Mouse (Mus musculus) forebrain, embryonic 13.5 days (tissue): ENCODE results near the gene Axin2. TPM values are rescaled to one million over a fixed set of nuclear protein-coding genes. Genes with fewer than 3 reads are reported as not detected.
"Not testable (repeated sequence)": the region's sequence is repeated elsewhere in the genome, so short reads cannot be mapped to it uniquely, and the experiment has no call there.

Experiments
- ATAC-seq: fragments of 200-750 bp; cut with Nextera tagmentation; 2 replicates; pipeline ENCODE4 v1.8.0; 2017
- H3K27ac ChIP-seq: fragments of 300-500 bp; sonication (generic); 2 replicates; pipeline ENCODE4 v1.5.1; 2015; ENCODE audit warnings: inconsistent platforms, mild to moderate bottlenecking, moderate library complexity
- H3K27me3 ChIP-seq: fragments of 300-500 bp; sonication (generic); 2 replicates; pipeline ENCODE4 v1.6.1; 2015; ENCODE audit warnings: mild to moderate bottlenecking, inconsistent platforms
- H3K36me3 ChIP-seq: fragments of 300-500 bp; sonication (generic); 2 replicates; pipeline ENCODE4 v1.6.1; 2015; ENCODE audit warnings: mild to moderate bottlenecking, inconsistent platforms; ENCODE audit not compliant: poor library complexity, severe bottlenecking
- H3K4me1 ChIP-seq: fragments of 300-500 bp; sonication (generic); 2 replicates; pipeline ENCODE4 v1.6.1; 2015; ENCODE audit warnings: inconsistent platforms
- H3K4me2 ChIP-seq: fragments of 300-500 bp; sonication (generic); 2 replicates; pipeline ENCODE4 v1.6.1; 2015; ENCODE audit warnings: inconsistent platforms, mild to moderate bottlenecking, moderate library complexity
- H3K4me3 ChIP-seq: fragments of 300-500 bp; sonication (generic); 2 replicates; pipeline ENCODE4 v1.5.1; 2015; ENCODE audit warnings: mild to moderate bottlenecking, inconsistent platforms
- H3K9ac ChIP-seq: fragments of 300-500 bp; sonication (generic); 2 replicates; pipeline ENCODE4 v1.6.1; 2015; ENCODE audit warnings: mild to moderate bottlenecking, inconsistent platforms
- H3K9me3 ChIP-seq: fragments of 300-500 bp; sonication (generic); replicated peaks from 2 replicates; pipeline ENCODE4 v1.6.1; 2016; ENCODE audit warnings: inconsistent platforms
- WGBS: fragments of 180-500 bp; shearing (Covaris S2); methylation state at CpG from one replicate; pipeline ENCODE4 v1.1.7; 2015; 5-methylcytosine and 5-hydroxymethylcytosine counted together
- polyA plus RNA-seq: library from polyadenylated mRNA; unstranded; fragments of >200 nt; fragmentation: Nextera tagmentation; extraction: Ambion mirVana; gene quantifications from 2 replicates; pipeline ENCODE4 v1.2.1, GENCODE M21; 2015

Gene Axin2
- polyA plus RNA-seq: 9.6 and 11.4 TPM in 2 replicates

DNA sequence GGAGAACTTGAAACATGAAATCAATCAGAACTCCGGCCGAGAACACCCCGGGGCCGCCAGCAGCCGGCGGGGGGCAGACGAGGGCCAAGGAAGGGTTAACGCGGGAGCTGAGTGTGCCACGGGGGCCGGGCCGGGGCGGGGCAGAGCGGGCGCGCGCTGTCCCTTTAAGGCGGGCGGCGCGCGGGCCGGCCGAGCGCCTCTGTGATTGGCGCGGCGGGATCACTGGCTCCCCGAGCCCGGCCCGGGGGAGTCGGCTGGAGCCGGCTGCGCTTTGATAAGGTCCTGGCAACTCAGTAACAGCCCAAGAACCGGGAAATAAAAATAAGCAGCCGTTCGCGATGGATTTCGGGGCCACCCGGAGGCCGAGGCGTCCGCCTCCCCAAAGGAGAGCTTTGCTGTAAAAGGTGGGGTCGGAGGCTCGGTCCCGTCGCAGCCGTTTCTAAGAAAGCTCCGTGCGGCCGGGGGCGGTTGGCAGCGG is at the start of gene Axin2:
Gene Axin2, plus strand, starts transcription at position 192 of the 478 bp plus-strand sequence.
- H3K4me2 ChIP-seq: peak within 1 kb of the TSS; percentile 86
- no peaks in the 10 kb centered on the region; the same call in 1 of the 2 replicates for H3K9me3 ChIP-seq
- no peaks in the 10 kb centered on the region for H3K27me3 ChIP-seq
- H3K36me3 ChIP-seq: peaks cover 4% of the 10 kb centered on the region; the same call in 1 of the 2 replicates
- H3K4me3 ChIP-seq: peak within 1 kb of the TSS; percentile 93
- WGBS: under 1% methylated on average over 51 of the region's 53 CpGs
- peak; percentile 93 for ATAC-seq
- peak within 1 kb of the TSS; percentile 95 for H3K9ac ChIP-seq
- H3K27ac ChIP-seq: peak within 1 kb of the TSS; percentile 100
- peaks cover 44% of the 10 kb centered on the region for H3K4me1 ChIP-seq

DNA sequence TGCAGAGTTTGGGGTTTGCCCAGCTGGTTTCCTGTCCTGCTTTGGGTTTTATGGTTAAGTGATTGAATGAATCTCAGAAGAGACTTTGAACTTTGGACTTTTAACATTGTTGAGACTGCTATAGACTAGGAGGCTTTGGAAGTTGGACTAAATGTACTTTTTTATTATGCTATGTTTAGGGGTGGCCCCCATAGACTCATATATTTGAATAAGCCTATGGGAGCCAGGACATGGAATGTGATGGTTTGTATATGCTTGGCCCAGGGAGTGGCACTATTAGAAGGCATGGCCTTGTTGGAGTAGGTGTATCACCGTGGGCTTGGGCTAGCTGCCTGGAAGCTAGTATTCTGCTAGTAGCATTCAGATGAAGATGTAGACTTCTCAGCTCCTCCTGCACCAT is 48.9 kb upstream of the Axin2 start:
- WGBS: 100% methylated on average over 1 of the region's 1 CpGs
- not testable (repeated sequence) for H3K36me3 ChIP-seq

DNA sequence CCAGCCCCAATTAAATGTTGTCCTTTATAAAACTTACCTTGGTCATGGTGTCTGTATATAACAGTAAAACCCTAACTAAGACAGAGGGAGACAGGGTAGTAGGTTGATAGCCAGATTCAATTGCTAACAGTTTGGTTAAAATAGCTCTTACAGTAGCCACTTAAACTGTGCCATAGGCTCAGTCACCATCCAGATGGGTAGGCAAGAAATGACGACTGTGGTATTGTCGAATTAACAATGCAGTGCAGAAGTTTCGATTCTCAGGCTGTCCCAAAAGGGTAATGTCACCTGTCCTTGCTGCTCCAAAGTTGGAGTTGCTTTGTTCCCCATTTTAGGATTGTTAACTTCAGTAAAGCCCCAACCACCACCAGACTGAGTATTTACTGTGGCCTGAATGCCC is 48.4 kb upstream of the Axin2 start:
- no peaks in the 10 kb centered on the region for H3K4me1 ChIP-seq

More for the DNA sequence above, 48.9 kb upstream of the Axin2 start:
- not testable (repeated sequence) for H3K9ac ChIP-seq, H3K4me2 ChIP-seq, H3K9me3 ChIP-seq, H3K27ac ChIP-seq, H3K4me3 ChIP-seq, H3K27me3 ChIP-seq, ATAC-seq, H3K4me1 ChIP-seq

DNA sequence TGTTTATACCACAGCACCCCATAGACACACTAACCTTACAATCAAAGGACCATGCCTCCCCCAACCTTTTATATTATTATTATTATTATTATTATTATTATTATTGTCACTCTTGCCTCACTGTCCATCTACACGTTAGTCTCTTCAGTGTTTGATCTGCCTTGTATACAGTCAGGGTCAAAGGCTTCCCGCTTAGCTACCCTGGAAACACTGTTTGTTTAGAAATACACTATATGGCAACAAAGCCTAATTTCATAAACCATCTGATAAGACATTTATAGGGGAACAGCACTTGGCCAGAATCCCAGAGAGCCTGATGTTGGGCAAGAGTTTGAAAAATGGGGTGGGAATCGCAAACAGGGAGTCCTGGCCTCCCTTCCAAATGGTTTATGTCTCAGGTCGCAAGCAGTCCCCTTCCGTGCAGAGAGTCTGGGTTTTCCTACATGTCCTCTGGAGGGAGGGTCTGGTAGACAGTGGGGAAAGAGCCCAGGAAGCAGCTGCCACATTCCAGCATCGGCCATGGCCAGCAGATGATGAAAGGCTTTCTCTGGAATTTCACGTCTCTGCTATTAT is 43.4 kb upstream of the Axin2 start:
- Histone ChIP-seq H3K36me3 (no peaks in the 10 kb centered on the region), H3K9ac (no peak overlapping the region), H3K4me3 (no peak overlapping the region), H3K9me3 (no peaks in the 10 kb centered on the region), H3K4me1 (no peaks in the 10 kb centered on the region), H3K27me3 (no peaks in the 10 kb centered on the region), H3K27ac (no peak overlapping the region), H3K4me2 (no peak overlapping the region)
- 89% methylated on average over 7 of the region's 7 CpGs for WGBS
- no peak for ATAC-seq

More for the DNA sequence above, 48.4 kb upstream of the Axin2 start:
- ATAC-seq: no peak
- no peaks in the 10 kb centered on the region for H3K9me3 ChIP-seq
- no peak overlapping the region for H3K27ac ChIP-seq
- H3K4me3 ChIP-seq: no peak overlapping the region
- H3K27me3 ChIP-seq: no peaks in the 10 kb centered on the region
- no peak overlapping the region for H3K9ac ChIP-seq
- WGBS: 89% methylated on average over 3 of the region's 3 CpGs
- H3K36me3 ChIP-seq: no peaks in the 10 kb centered on the region
- no peak overlapping the region for H3K4me2 ChIP-seq

DNA sequence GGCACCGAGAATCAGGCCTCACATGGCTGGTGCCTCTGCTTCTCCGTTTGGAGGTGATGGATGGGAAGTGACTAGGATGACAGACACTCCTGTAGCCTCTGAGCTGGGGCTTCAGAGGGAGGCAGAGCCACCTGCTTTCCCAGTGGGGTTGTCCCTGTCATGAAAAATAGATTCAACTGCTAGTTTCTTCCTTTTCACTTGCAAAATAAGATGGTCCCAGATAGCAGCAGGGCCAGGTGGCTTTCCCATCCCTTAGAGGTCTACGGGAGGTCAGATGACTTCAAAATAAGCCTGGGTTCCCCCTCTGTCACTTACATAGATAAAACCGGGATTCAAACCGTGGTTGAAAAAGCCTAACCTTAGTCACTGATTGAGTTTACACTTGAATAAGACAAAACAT is 42.6 kb upstream of the Axin2 start:
- H3K27me3 ChIP-seq: no peaks in the 10 kb centered on the region
- no peaks in the 10 kb centered on the region for H3K9me3 ChIP-seq
- H3K27ac ChIP-seq: no peak overlapping the region
- no peaks in the 10 kb centered on the region for H3K4me1 ChIP-seq
- no peak overlapping the region for H3K4me3 ChIP-seq
- H3K4me2 ChIP-seq: no peak overlapping the region
- H3K36me3 ChIP-seq: no peaks in the 10 kb centered on the region
- H3K9ac ChIP-seq: no peak overlapping the region
- ATAC-seq: no peak
- whole genome bisulfite sequencing: 85% methylated on average over 5 of the region's 5 CpGs

DNA sequence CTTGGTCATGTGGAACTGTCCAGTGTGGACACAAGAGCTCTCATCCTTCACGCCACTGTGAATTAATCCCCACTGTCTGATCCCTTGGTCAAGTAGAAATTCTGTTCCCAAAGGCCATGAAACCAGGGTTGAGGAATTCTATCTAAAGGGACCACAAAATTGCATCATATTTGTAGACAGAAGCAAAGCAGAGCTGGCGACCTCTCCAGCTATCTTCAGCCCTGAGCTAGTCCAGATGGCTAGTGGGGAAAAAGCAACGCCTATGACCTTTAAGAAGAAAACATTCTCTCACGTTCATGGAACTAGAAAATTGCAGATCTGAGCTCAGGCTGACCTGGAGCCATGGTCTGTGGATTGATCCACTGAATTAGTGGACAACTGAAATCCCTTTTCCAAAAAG is 39.6 kb upstream of the Axin2 start:
- no peak for ATAC-seq
- no peak overlapping the region for H3K27ac ChIP-seq
- H3K4me2 ChIP-seq: no peak overlapping the region
- H3K27me3 ChIP-seq: no peaks in the 10 kb centered on the region
- no peak overlapping the region for H3K4me3 ChIP-seq
- WGBS: 85% methylated on average over 4 of the region's 4 CpGs
- H3K9ac ChIP-seq: no peak overlapping the region
- H3K4me1 ChIP-seq: peaks cover 3% of the 10 kb centered on the region; the same call in 1 of the 2 replicates
- H3K36me3 ChIP-seq: no peaks in the 10 kb centered on the region
- H3K9me3 ChIP-seq: no peaks in the 10 kb centered on the region

DNA sequence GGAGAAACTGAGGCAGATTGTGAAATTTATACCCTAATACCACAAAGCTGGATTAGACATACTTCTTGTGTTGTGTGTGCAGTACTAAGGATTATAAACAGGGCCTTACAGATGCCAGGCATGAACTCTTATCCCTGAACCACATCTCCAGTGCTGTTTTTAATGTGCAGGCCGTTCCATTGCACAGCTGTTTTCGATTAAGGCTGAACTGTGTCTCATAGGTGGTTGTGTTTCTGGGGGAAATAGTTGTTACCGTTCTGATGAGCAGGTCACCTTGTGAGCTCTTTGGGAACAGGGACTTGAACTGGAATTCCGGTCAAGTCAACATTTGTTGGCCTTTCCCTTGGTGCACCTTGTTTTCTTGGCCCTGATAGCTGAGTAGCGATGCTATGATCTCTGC is 38.5 kb upstream of the Axin2 start:
- no peak overlapping the region for H3K4me2 ChIP-seq
- no peak for ATAC-seq
- H3K9me3 ChIP-seq: no peaks in the 10 kb centered on the region
- 97% methylated on average over 5 of the region's 5 CpGs for WGBS
- H3K9ac ChIP-seq: no peak overlapping the region
- peaks cover 8% of the 10 kb centered on the region; the same call in 1 of the 2 replicates for H3K4me1 ChIP-seq
- H3K27ac ChIP-seq: no peak overlapping the region
- H3K4me3 ChIP-seq: no peak overlapping the region
- no peaks in the 10 kb centered on the region for H3K36me3 ChIP-seq
- H3K27me3 ChIP-seq: no peaks in the 10 kb centered on the region

DNA sequence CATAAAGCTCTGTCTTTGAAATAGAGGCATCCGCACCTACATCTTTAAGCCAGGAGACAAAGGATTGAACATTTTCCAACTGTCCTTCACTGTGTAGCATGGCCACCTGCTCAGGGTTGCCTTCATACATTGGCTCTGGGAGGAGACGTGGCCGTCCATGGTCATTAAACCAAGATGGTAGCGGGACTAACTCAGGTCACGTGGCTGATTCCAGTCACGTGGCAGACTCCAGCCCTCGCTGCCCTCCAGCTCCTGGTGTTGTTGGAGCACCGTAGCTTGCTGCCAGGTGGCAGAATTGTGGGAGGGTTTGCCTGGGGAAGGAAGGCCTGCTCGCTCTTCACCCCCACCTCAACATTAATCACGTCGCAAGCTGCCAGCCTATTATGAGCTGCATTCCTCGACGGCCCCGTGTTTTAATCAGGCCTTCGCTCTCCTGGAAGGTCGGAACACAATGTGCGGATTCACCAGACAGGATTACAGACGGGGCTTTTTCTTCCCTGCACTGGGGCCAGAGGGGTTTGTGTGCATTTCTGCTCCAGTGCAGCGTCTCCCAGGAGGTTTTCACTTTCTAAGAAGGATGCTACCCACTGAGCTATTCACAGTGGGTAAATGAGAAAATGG is 34.8 kb upstream of the Axin2 start:
- Histone ChIP-seq H3K27me3 (0 out of 2 replicates have a peak, but pooled peaks cover 3% of the 10 kb centered on the region), H3K9ac (no peak overlapping the region), H3K4me1 (peaks cover 12% of the 10 kb centered on the region), H3K9me3 (no peaks in the 10 kb centered on the region), H3K4me2 (no peak overlapping the region), H3K4me3 (no peak overlapping the region), H3K27ac (no peak overlapping the region), H3K36me3 (no peaks in the 10 kb centered on the region)
- 17% methylated on average over 19 of the region's 19 CpGs for WGBS
- ATAC-seq: no peak; the same call in 1 of the 2 replicates

DNA sequence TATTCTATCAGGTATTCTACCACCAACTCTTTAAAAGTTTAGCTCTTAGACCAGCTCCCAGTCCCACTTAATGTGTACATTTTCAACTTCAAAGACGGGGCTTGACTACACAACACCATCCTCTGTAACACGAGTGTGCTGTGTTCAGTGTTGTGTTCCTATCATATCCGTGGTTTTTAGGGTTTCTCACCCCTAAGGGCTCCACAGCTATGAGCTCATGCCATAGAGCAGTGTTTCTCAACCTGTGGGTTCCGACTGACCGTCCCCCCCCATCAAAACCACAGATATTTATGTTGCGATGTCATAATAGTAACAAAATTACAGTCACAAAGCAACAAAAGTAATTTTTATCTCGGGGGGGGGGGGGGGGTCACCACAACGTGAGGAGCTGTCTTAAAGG is 34.1 kb upstream of the Axin2 start:
- H3K27ac ChIP-seq: no peak overlapping the region
- no peak overlapping the region for H3K9ac ChIP-seq
- H3K4me1 ChIP-seq: peaks cover 16% of the 10 kb centered on the region
- no peak overlapping the region for H3K4me3 ChIP-seq
- H3K9me3 ChIP-seq: no peaks in the 10 kb centered on the region
- WGBS: 60% methylated on average over 8 of the region's 8 CpGs
- 0 out of 2 replicates have a peak, but pooled peaks cover 3% of the 10 kb centered on the region for H3K27me3 ChIP-seq
- H3K36me3 ChIP-seq: no peaks in the 10 kb centered on the region
- H3K4me2 ChIP-seq: no peak overlapping the region
- no peak for ATAC-seq

DNA sequence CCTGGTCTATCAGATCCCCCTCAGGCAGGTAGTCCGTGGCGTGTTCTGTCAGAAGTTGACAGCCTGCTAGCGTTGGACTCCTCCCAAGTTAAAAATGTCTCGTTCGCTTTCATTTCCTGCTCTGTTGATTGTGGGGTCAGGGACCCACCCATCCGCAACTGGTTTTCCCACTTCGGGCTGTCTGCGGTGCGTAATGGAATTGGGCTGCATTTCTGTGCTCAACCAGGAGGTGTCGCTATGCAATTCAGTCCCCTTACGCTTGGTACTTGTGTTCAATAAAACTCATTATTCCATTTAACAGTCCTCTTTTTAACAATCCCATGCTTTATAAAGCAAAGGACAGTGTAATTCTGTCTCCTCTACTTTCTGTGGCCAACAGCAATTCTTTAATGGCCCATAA is 31.0 kb upstream of the Axin2 start:
- no peak overlapping the region for H3K4me2 ChIP-seq
- H3K4me3 ChIP-seq: no peak overlapping the region
- no peaks in the 10 kb centered on the region for H3K9me3 ChIP-seq
- no peak overlapping the region for H3K9ac ChIP-seq
- WGBS: 56% methylated on average over 11 of the region's 11 CpGs
- H3K36me3 ChIP-seq: no peaks in the 10 kb centered on the region
- peaks cover 43% of the 10 kb centered on the region for H3K4me1 ChIP-seq
- H3K27me3 ChIP-seq: peaks cover 16% of the 10 kb centered on the region
- ATAC-seq: no peak
- no peak overlapping the region for H3K27ac ChIP-seq

DNA sequence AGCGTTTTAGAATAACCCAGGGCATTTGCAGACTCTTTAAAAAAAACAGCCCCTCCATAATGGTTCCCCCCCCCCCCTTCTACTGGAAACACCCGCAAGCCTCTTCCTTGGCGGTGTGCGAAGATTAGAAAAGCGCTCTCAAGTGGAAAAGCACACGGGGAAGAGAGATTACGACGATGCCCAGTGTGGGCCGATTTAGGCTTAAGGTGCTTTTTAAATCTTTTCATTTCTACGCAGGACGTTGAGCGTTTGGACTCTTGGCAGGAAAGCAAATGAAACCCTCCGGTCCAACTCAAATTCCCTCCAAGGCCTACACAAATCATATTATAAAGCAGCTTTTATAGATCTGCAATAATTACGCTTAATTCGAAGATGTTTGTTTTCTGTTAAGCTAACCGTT is 29.6 kb upstream of the Axin2 start:
- peaks cover 44% of the 10 kb centered on the region for H3K4me1 ChIP-seq
- no peaks in the 10 kb centered on the region for H3K36me3 ChIP-seq
- peaks cover 20% of the 10 kb centered on the region for H3K27me3 ChIP-seq
- WGBS: 7% methylated on average over 16 of the region's 16 CpGs
- ATAC-seq: peak; percentile 28; the same call in 1 of the 2 replicates
- no peaks in the 10 kb centered on the region for H3K9me3 ChIP-seq
- peak overlapping the region; percentile 61 for H3K4me2 ChIP-seq
- peak overlapping the region; percentile 28 for H3K4me3 ChIP-seq
- peak overlapping the region; percentile 48 for H3K9ac ChIP-seq
- H3K27ac ChIP-seq: peak overlapping the region; percentile 48

DNA sequence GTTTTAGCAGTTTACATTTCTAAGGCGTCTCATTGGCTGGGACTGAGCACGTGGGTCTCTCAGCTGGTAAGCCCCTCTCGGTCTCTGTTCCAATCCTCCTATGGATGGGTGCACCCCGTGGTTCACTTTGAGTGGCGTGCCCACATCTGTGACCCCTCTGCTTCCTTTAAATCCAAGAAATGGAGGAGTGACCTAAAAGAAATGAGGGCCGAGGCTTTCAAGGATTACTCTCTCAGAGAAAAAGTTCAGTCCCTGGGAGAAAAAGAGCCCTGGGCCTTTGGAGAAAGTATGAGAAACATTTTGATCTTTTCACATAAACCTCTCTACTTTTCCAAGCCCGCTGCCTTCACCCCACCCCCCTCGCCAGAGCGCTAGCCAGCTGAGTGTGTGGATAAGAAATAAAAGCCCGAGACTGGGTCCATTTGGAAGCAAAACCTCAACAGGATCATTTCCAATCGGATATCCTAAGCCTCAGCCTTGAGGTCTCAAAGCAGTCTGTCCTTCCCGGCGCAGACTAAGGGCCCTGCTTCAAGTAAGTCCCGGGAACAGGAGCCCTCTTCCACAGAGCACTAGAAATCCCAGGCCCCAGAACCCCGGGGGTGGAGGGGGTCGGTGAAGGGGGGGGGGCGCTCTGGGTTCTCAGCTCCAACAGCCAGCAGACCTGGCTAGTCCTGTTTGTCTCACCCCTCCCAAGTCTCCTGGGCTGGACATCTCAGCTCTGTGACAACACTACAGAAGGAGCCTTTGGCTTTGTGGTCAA is 28.9 kb upstream of the Axin2 start:
- Histone ChIP-seq H3K27ac (peak overlapping the region; percentile 66), H3K9me3 (no peaks in the 10 kb centered on the region), H3K4me1 (peaks cover 39% of the 10 kb centered on the region), H3K4me3 (peak overlapping the region; percentile 28), H3K4me2 (peak overlapping the region; percentile 61), H3K9ac (peak overlapping the region; percentile 54), H3K36me3 (no peaks in the 10 kb centered on the region), H3K27me3 (peaks cover 20% of the 10 kb centered on the region)
- 2% methylated on average over 17 of the region's 17 CpGs for WGBS
- ATAC-seq: peak; percentile 96
